32 mouse cellular contexts compared by ENCODE assay signal in the genomic region with DNA sequence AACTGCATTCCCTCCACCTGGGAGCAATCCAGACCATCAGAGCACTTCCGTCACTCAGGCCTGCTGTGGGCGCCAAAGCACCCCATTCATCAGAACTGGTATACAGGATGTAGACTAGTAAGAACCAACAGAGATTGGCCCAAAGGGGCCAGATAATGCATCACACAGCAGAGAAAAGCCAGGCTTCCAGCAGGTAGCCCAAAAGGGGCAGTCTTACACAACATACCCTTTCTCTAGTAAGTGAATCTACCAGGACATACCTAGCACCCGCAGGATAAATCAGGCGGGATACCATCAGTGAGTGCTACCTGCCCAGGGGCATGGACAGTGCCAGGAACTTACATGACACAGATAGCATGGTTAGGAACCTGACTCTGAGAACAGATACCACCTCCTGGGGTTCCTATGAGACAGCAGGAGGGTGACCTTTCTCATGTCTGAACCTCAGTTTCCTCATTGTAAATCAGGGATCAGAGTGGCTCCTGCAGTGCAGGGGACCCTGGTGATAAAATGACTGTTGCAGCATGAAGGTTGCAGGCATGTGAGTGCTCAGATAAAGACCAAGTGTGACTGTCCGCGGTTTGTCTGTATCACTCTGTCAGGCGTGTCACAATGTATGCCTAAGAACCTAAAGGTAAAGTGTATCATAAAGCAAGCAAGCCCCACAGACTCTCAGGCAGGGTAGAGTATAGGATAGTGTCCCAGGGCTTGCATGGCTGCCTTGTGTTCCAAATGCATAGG. TPM values are rescaled to one million over a fixed set of nuclear protein-coding genes. Genes with fewer than 3 reads are reported as not detected.
A peak's percentile ranks its signal among the peaks of the same experiment; 100 is the strongest.
DNase-seq lines count a peak whose midpoint lies in the region; TF ChIP-seq lines count a peak whose summit lies in the region.
"Had no signal": no experiment of that assay in that cellular context is flagged by ENCODE, and none has a peak within 500 bp of the region (broad histone marks: within the 10 kb centered on the region; RNA-seq: fewer than 3 reads in every experiment).

No protein-coding gene starts in this region.

- intact Hi-C loops in gastrocnemius, adult 2 months (cut with DNase I), result no loop called here
- intact Hi-C loops in left cerebral cortex, adult 2 months (cut with DNase I), result loop anchor here (5.0 to 10.0 kb wide), 2 partner anchors 43 to 975 kb away; partner anchors contain the start of genes Bicra and Hif3a
- intact Hi-C loops in left cerebral cortex, postnatal 14 days (cut with DNase I), result loop anchor here (5.0 kb wide), 1 partner anchor 33 kb away; no protein-coding TSS in a partner anchor

- no peak for TF ChIP-seq CTCF in gastrocnemius, adult 2 months (IDR thresholded peaks at IDR 0.05)
- no peak for TF ChIP-seq CTCF in left cerebral cortex, adult 2 months (IDR thresholded peaks at IDR 0.05)

- DNase-seq in cerebellum, adult 11-12 months, result peak; percentile 58
- no peak for DNase-seq in cerebellum, postnatal 4 days (ENCODE audit: low spot score in 2 of 2)
- peak; percentile 26 for DNase-seq in gastrocnemius, adult 2 months
- DNase-seq in gastrocnemius, postnatal 4 days (ENCODE audit: low spot score in 2 of 2), result no peak
- no peak for DNase-seq in left cerebral cortex, adult 2 months (ENCODE audit: extremely low spot score in 1 of 2, low spot score in 2 of 2)
- DNase-seq in left cerebral cortex, postnatal 14 days (ENCODE audit: low spot score in 2 of 2), result no peak
- peak; percentile 18 to 22 for DNase-seq in cerebellum, postnatal 36 days
- no peak for DNase-seq in adrenal gland, postnatal 4 days (ENCODE audit: low spot score in 2 of 2)
- DNase-seq: adrenal gland, postnatal 10 days; forebrain, postnatal 0 days; gastrocnemius, postnatal 14 days; heart, adult 11 months; heart, postnatal 14 days; kidney, adult 2 months; kidney, postnatal 4 days; liver, postnatal 0 days; right cerebral cortex, postnatal 25 days; thymus, postnatal 14 days had no signal

- H3K27ac ChIP-seq in gastrocnemius, adult 2 months, result no peak overlapping the region
- H3K27ac ChIP-seq in left cerebral cortex, adult 2 months, result peak overlapping the region; percentile 19
- H3K27ac ChIP-seq: embryonic facial prominence, embryonic 15.5 days; forebrain, embryonic 12.5 days; heart, embryonic 10.5 days; hindbrain, embryonic 12.5 days; hindbrain, postnatal 0 days; intestine, embryonic 15.5 days; limb, embryonic 12.5 days; liver, embryonic 12.5 days; macrophage; midbrain, embryonic 10.5 days; midbrain, embryonic 15.5 days; stomach, embryonic 15.5 days had no signal

- H3K4me3 ChIP-seq in gastrocnemius, adult 2 months, result no peak overlapping the region
- no peak overlapping the region for H3K4me3 ChIP-seq in left cerebral cortex, adult 2 months
- H3K4me3 ChIP-seq: embryonic facial prominence, embryonic 15.5 days; forebrain, embryonic 12.5 days; heart, embryonic 10.5 days; hindbrain, embryonic 12.5 days; intestine, embryonic 15.5 days; limb, embryonic 12.5 days; liver, embryonic 12.5 days; midbrain, embryonic 10.5 days; midbrain, embryonic 15.5 days; stomach, embryonic 15.5 days had no signal

RNA-seq across cellular contexts. Expression of gene Ppp5c, which starts 8.1 kb away (rescaled TPM):
- 10 to 100 TPM; 64.8 to 65.8 TPM for total RNA-seq in gastrocnemius, adult 2 months (2021)
- 10 to 100 TPM; 72.9 to 84.4 TPM for total RNA-seq in gastrocnemius, postnatal 4 days (2021)
- 100 to 1,000 TPM; 163 to 168 TPM for total RNA-seq in left cerebral cortex, adult 2 months (2021)
- total RNA-seq in left cerebral cortex, postnatal 14 days (2021), result 100 to 1,000 TPM; 182 to 185 TPM
- 100 to 1,000 TPM in 1 of 2 experiments, 10 to 100 TPM in 1; 91.5 to 102 TPM for total RNA-seq in adrenal gland, postnatal 4 days (2021)

RNA-seq across cellular contexts. Expression of gene Ccdc8, which starts 27.1 kb away (rescaled TPM):
- 1 to 10 TPM in 1 of 2 experiments, under 1 TPM in 1; 0.74 to 1.5 TPM for total RNA-seq in gastrocnemius, adult 2 months (2021)
- total RNA-seq in gastrocnemius, postnatal 4 days (2021), result 10 to 100 TPM; 32.5 to 33.4 TPM
- 1 to 10 TPM; 2.2 to 2.4 TPM for total RNA-seq in left cerebral cortex, adult 2 months (2021)
- total RNA-seq in left cerebral cortex, postnatal 14 days (2021), result 1 to 10 TPM; 3.0 TPM
- total RNA-seq in adrenal gland, postnatal 4 days (2021), result 10 to 100 TPM; 40.2 to 45.4 TPM
- total RNA-seq: neutrophil, adult 5-6 weeks had no signal

RNA-seq across cellular contexts. Expression of gene Gm42372, which starts 36.7 kb away (rescaled TPM):
- total RNA-seq in gastrocnemius, adult 2 months (2021), result not detected
- under 1 TPM in 1 of 2 experiments, not detected in 1; 0.05 TPM for total RNA-seq in gastrocnemius, postnatal 4 days (2021)
- 10 to 100 TPM; 62.3 to 67.7 TPM for total RNA-seq in left cerebral cortex, adult 2 months (2021)
- 10 to 100 TPM; 59.2 to 61.7 TPM for total RNA-seq in left cerebral cortex, postnatal 14 days (2021)
- 1 to 10 TPM; 2.2 TPM for total RNA-seq in adrenal gland, postnatal 4 days (2021)

RNA-seq across cellular contexts. Expression of gene Hif3a, which starts 42.6 kb away (rescaled TPM):
- 1 to 10 TPM in 1 of 2 experiments, under 1 TPM in 1; 0.84 to 1.6 TPM for total RNA-seq in gastrocnemius, adult 2 months (2021)
- 1 to 10 TPM; 6.6 to 8.1 TPM for total RNA-seq in gastrocnemius, postnatal 4 days (2021)
- 10 to 100 TPM; 12.1 to 12.8 TPM for total RNA-seq in left cerebral cortex, adult 2 months (2021)
- total RNA-seq in left cerebral cortex, postnatal 14 days (2021), result 10 to 100 TPM in 1 of 2 experiments, 1 to 10 TPM in 1; 8.3 to 16.0 TPM
- 10 to 100 TPM; 14.3 to 17.8 TPM for total RNA-seq in adrenal gland, postnatal 4 days (2021)
- total RNA-seq: neutrophil, adult 5-6 weeks had no signal

RNA-seq across cellular contexts. Expression of gene Psg16, which starts 54.2 kb away (rescaled TPM):
- under 1 TPM; 0.08 to 0.14 TPM for total RNA-seq in gastrocnemius, adult 2 months (2021)
- total RNA-seq in gastrocnemius, postnatal 4 days (2021), result under 1 TPM; 0.05 to 0.20 TPM
- total RNA-seq in left cerebral cortex, adult 2 months (2021), result 1 to 10 TPM; 3.6 to 5.6 TPM
- 1 to 10 TPM; 3.8 to 4.2 TPM for total RNA-seq in left cerebral cortex, postnatal 14 days (2021)
- under 1 TPM; 0.39 to 0.79 TPM for total RNA-seq in adrenal gland, postnatal 4 days (2021)
- total RNA-seq: common myeloid progenitor, adult 5-6 weeks had no signal

Comparison
In these comparisons a context has a peak if more than half of its experiments do, and no peak if none do; other contexts are left out.
1. DNase-seq: peak in cerebellum, adult 11-12 months (single experiment), gastrocnemius, adult 2 months (single experiment) and cerebellum, postnatal 36 days (2 of 2); none in cerebellum, postnatal 4 days (0 of 2), gastrocnemius, postnatal 4 days (0 of 2), left cerebral cortex, adult 2 months (0 of 2), left cerebral cortex, postnatal 14 days (0 of 2) and adrenal gland, postnatal 4 days (0 of 2).
2. RNA of gene Ccdc8, which starts 27.1 kb away (total RNA-seq): 40.2 to 45.4 TPM in adrenal gland, postnatal 4 days and 32.5 to 33.4 TPM in gastrocnemius, postnatal 4 days; 3.0 TPM in left cerebral cortex, postnatal 14 days, 2.2 to 2.4 TPM in left cerebral cortex, adult 2 months and 0.74 to 1.5 TPM in gastrocnemius, adult 2 months; every median in the first group is over 4 times any median in the second.
3. RNA of gene Gm42372, which starts 36.7 kb away (total RNA-seq): 62.3 to 67.7 TPM in left cerebral cortex, adult 2 months and 59.2 to 61.7 TPM in left cerebral cortex, postnatal 14 days; 2.2 TPM in adrenal gland, postnatal 4 days, 0.05 TPM in gastrocnemius, postnatal 4 days and not detected in gastrocnemius, adult 2 months; every median in the first group is over 10 times any median in the second.